Mouse (Mus musculus): ENCODE results near the gene Nol4l. TPM values are rescaled to one million over a fixed set of nuclear protein-coding genes. Genes with fewer than 3 reads are reported as not detected.

Gene Nol4l
- polyA plus RNA-seq, 1 experiment from 2014 or later: 32.1 TPM

GRCm38 (mm10) chr2:153522270-153522669, 7.5 kb downstream of the Nol4l start:
- Histone ChIP-seq H3K4me2 (no peak overlapping the region), H3K36me3 (ENCODE audit: poor library complexity, severe bottlenecking) (no peaks in the 10 kb centered on the region), H3K4me1 (peaks cover 39% of the 10 kb centered on the region), H3K27me3 (0 out of 2 replicates have a peak, but pooled peaks cover 6% of the 10 kb centered on the region), H3K9me3 (replicated peaks) (no peaks in the 10 kb centered on the region), H3K4me3 (no peak overlapping the region), H3K27ac (peak overlapping the region; percentile 44; the same call in 1 of the 2 replicates), H3K9ac (no peak overlapping the region)
- WGBS: 24% methylated on average over 4 of the region's 4 CpGs
- peak; percentile 59; the same call in 1 of the 2 replicates for ATAC-seq

- no peak for ATAC-seq
- Histone ChIP-seq H3K4me3 (no peak overlapping the region), H3K4me1 (peaks cover 25% of the 10 kb centered on the region), H3K4me2 (no peak overlapping the region), H3K9me3 (replicated peaks) (no peaks in the 10 kb centered on the region), H3K9ac (no peak overlapping the region), H3K27me3 (no peaks in the 10 kb centered on the region), H3K36me3 (ENCODE audit: poor library complexity, severe bottlenecking) (no peaks in the 10 kb centered on the region), H3K27ac (no peak overlapping the region)
- WGBS: 80% methylated on average over 9 of the region's 9 CpGs
Measured at GRCm38 (mm10) chr2:153520057-153520456, 9.7 kb downstream of the Nol4l start.

- no peak for ATAC-seq
Measured at GRCm38 (mm10) chr2:153516961-153517360, 12.8 kb downstream of the Nol4l start.

GRCm38 (mm10) chr2:153515582-153515981, 14.2 kb downstream of the Nol4l start:
- ATAC-seq: no peak
- no peaks in the 10 kb centered on the region for H3K27me3 ChIP-seq
- H3K9me3 ChIP-seq (replicated peaks): no peaks in the 10 kb centered on the region
- H3K36me3 ChIP-seq (ENCODE audit: poor library complexity, severe bottlenecking): no peaks in the 10 kb centered on the region
- H3K4me2 ChIP-seq: no peak overlapping the region
- peaks cover 29% of the 10 kb centered on the region for H3K4me1 ChIP-seq
- 88% methylated on average over 6 of the region's 6 CpGs for WGBS
- no peak overlapping the region for H3K27ac ChIP-seq
- H3K4me3 ChIP-seq: no peak overlapping the region
- no peak overlapping the region for H3K9ac ChIP-seq

More at GRCm38 (mm10) chr2:153516961-153517360, 12.8 kb downstream of the Nol4l start:
- H3K9ac ChIP-seq: peak overlapping the region; percentile 16; the same call in 1 of the 2 replicates
- H3K4me1 ChIP-seq: peaks cover 22% of the 10 kb centered on the region
- no peaks in the 10 kb centered on the region for H3K36me3 ChIP-seq (ENCODE audit: poor library complexity, severe bottlenecking)
- no peaks in the 10 kb centered on the region for H3K9me3 ChIP-seq (replicated peaks)
- 45% methylated on average over 4 of the region's 4 CpGs for WGBS
- H3K27ac ChIP-seq: no peak overlapping the region
- H3K4me2 ChIP-seq: no peak overlapping the region
- no peaks in the 10 kb centered on the region for H3K27me3 ChIP-seq
- H3K4me3 ChIP-seq: no peak overlapping the region

GRCm38 (mm10) chr2:153514497-153515380, 15.0 kb downstream of the Nol4l start:
- Histone ChIP-seq H3K4me3 (no peak overlapping the region), H3K9ac (no peak overlapping the region), H3K27me3 (no peaks in the 10 kb centered on the region), H3K4me2 (no peak overlapping the region), H3K27ac (no peak overlapping the region), H3K9me3 (replicated peaks) (no peaks in the 10 kb centered on the region), H3K36me3 (ENCODE audit: poor library complexity, severe bottlenecking) (no peaks in the 10 kb centered on the region), H3K4me1 (peaks cover 38% of the 10 kb centered on the region)
- WGBS: 83% methylated on average over 14 of the region's 14 CpGs
- ATAC-seq: no peak

- no peak for ATAC-seq
- no peak overlapping the region for H3K4me2 ChIP-seq
- no peak overlapping the region for H3K9ac ChIP-seq
- no peak overlapping the region for H3K4me3 ChIP-seq
- H3K27me3 ChIP-seq: no peaks in the 10 kb centered on the region
- peaks cover 45% of the 10 kb centered on the region for H3K4me1 ChIP-seq
- H3K9me3 ChIP-seq (replicated peaks): no peaks in the 10 kb centered on the region
- H3K36me3 ChIP-seq (ENCODE audit: poor library complexity, severe bottlenecking): no peaks in the 10 kb centered on the region
- H3K27ac ChIP-seq: no peak overlapping the region
- 88% methylated on average over 3 of the region's 3 CpGs for WGBS
Measured at GRCm38 (mm10) chr2:153513983-153514382, 15.8 kb downstream of the Nol4l start.

GRCm38 (mm10) chr2:153512416-153513323, 17.1 kb downstream of the Nol4l start:
- H3K27me3 ChIP-seq: no peaks in the 10 kb centered on the region
- ATAC-seq: no peak
- peaks cover 52% of the 10 kb centered on the region for H3K4me1 ChIP-seq
- no peaks in the 10 kb centered on the region for H3K36me3 ChIP-seq (ENCODE audit: poor library complexity, severe bottlenecking)
- H3K9ac ChIP-seq: no peak overlapping the region
- no peak overlapping the region for H3K27ac ChIP-seq
- H3K4me3 ChIP-seq: no peak overlapping the region
- no peak overlapping the region for H3K4me2 ChIP-seq
- no peaks in the 10 kb centered on the region for H3K9me3 ChIP-seq (replicated peaks)
- 78% methylated on average over 14 of the region's 14 CpGs for WGBS

- WGBS: 22% methylated on average over 6 of the region's 6 CpGs
- peaks cover 52% of the 10 kb centered on the region for H3K4me1 ChIP-seq
- no peaks in the 10 kb centered on the region for H3K9me3 ChIP-seq (replicated peaks)
- H3K9ac ChIP-seq: peak overlapping the region; percentile 26; the same call in 1 of the 2 replicates
- H3K27ac ChIP-seq: 0 out of 2 replicates have a peak overlapping the region, but pooled peaks have one; percentile 19
- no peak for ATAC-seq
- H3K4me3 ChIP-seq: no peak overlapping the region
- H3K36me3 ChIP-seq (ENCODE audit: poor library complexity, severe bottlenecking): no peaks in the 10 kb centered on the region
- no peak overlapping the region for H3K4me2 ChIP-seq
- no peaks in the 10 kb centered on the region for H3K27me3 ChIP-seq
Measured at GRCm38 (mm10) chr2:153511562-153511961, 18.2 kb downstream of the Nol4l start.

- Histone ChIP-seq H3K4me3 (no peak overlapping the region), H3K9me3 (replicated peaks) (no peaks in the 10 kb centered on the region), H3K27ac (peak overlapping the region; percentile 76; the same call in 1 of the 2 replicates), H3K4me2 (no peak overlapping the region), H3K9ac (no peak overlapping the region), H3K27me3 (no peaks in the 10 kb centered on the region), H3K36me3 (ENCODE audit: poor library complexity, severe bottlenecking) (no peaks in the 10 kb centered on the region), H3K4me1 (peaks cover 45% of the 10 kb centered on the region)
- WGBS: 78% methylated on average over 8 of the region's 8 CpGs
- ATAC-seq: no peak
Measured at GRCm38 (mm10) chr2:153510136-153510535, 19.6 kb downstream of the Nol4l start.

- peak overlapping the region; percentile 76 for H3K27ac ChIP-seq
- H3K4me1 ChIP-seq: peaks cover 45% of the 10 kb centered on the region
- 8% methylated on average over 17 of the region's 18 CpGs for WGBS
- H3K27me3 ChIP-seq: no peaks in the 10 kb centered on the region
- no peaks in the 10 kb centered on the region for H3K36me3 ChIP-seq (ENCODE audit: poor library complexity, severe bottlenecking)
- H3K4me2 ChIP-seq: peak overlapping the region; percentile 42
- ATAC-seq: peak; percentile 66
- H3K9ac ChIP-seq: peak overlapping the region; percentile 50
- no peak overlapping the region for H3K4me3 ChIP-seq
- H3K9me3 ChIP-seq (replicated peaks): no peaks in the 10 kb centered on the region
Measured at GRCm38 (mm10) chr2:153509211-153510029, 20.4 kb downstream of the Nol4l start.

GRCm38 (mm10) chr2:153508405-153508804, 21.4 kb downstream of the Nol4l start:
- ATAC-seq: no peak
- Histone ChIP-seq H3K27me3 (no peaks in the 10 kb centered on the region), H3K4me3 (no peak overlapping the region), H3K4me1 (peaks cover 45% of the 10 kb centered on the region), H3K36me3 (ENCODE audit: poor library complexity, severe bottlenecking) (no peaks in the 10 kb centered on the region), H3K4me2 (no peak overlapping the region), H3K9me3 (replicated peaks) (no peaks in the 10 kb centered on the region), H3K27ac (no peak overlapping the region; the same call in 1 of the 2 replicates), H3K9ac (0 out of 2 replicates have a peak overlapping the region, but pooled peaks have one; percentile 21)
- 64% methylated on average over 3 of the region's 3 CpGs for WGBS
